Mouse (Mus musculus): Measurements from ENCODE around the gene Syne3.

DNA sequence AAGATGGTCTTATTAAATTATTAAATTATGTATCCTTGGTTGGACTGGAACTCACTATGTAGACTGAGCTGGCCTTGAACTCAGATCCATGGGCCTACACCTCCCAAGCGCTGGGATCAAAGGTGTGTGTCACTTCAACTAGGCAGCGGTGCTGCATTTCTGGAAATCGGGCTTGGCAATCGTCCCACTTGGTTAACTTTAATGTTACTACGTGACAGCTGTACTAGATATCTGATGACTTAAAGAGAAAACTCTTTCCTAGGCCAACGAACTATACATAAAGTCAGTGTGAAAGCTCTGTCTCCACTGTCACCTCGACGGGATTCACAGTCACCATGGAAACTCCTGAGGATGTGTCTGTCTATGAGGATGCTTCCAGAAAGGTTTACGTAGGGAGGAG is 20.3 kb upstream of the Syne3 start:
- no peak for TF ChIP-seq EP300 (IDR thresholded peaks at IDR 0.05; ENCODE audit: insufficient read depth, low read depth, low read length)
- no peak for TF ChIP-seq CTCF (IDR thresholded peaks at IDR 0.05)
- TF ChIP-seq POLR2A (IDR thresholded peaks at IDR 0.05; ENCODE audit: insufficient read depth, low read depth, low read length) = no peak
